Mouse (Mus musculus): Measurements from ENCODE around the gene Rgs10. TPM values are rescaled to one million over a fixed set of nuclear protein-coding genes. Genes with fewer than 3 reads are reported as not detected.

Gene Rgs10
- polyA plus RNA-seq, 1 experiment from 2014 or later = 56.8 TPM

- Histone ChIP-seq H3K4me2 (ENCODE audit: low read depth, low read length) (peak overlapping the region; percentile 97), H3K36me3 (ENCODE audit: control insufficient read depth, insufficient read depth, low read length) (no peaks in the 10 kb centered on the region), H3K4me1 (ENCODE audit: control insufficient read depth, insufficient read depth, low read length) (peaks cover 11% of the 10 kb centered on the region), H3K27me3 (ENCODE audit: control insufficient read depth, insufficient read depth, low read length) (peaks cover 17% of the 10 kb centered on the region), H3K4me3 (ENCODE audit: low read depth, low read length) (peak overlapping the region; percentile 69), H3K27ac (ENCODE audit: low read depth, low read length) (no peak overlapping the region), H3K9me3 (ENCODE audit: control insufficient read depth, low read length) (no peaks in the 10 kb centered on the region), H3K9ac (replicated peaks; ENCODE audit: low read depth, low read length) (no peak overlapping the region)
- whole genome bisulfite sequencing = 43% methylated on average over 6 of the region's 6 CpGs
- ATAC-seq (ENCODE audit: low read depth) = no peak
These were observed 1.9 kb downstream of the Rgs10 start for GRCm38 (mm10) chr7:128416664-128417063.

- Histone ChIP-seq H3K4me3 (ENCODE audit: low read depth, low read length) (no peak overlapping the region), H3K9ac (replicated peaks; ENCODE audit: low read depth, low read length) (no peak overlapping the region), H3K27ac (ENCODE audit: low read depth, low read length) (no peak overlapping the region), H3K4me2 (ENCODE audit: low read depth, low read length) (no peak overlapping the region), H3K4me1 (ENCODE audit: control insufficient read depth, insufficient read depth, low read length) (peaks cover 11% of the 10 kb centered on the region), H3K9me3 (ENCODE audit: control insufficient read depth, low read length) (no peaks in the 10 kb centered on the region), H3K27me3 (ENCODE audit: control insufficient read depth, insufficient read depth, low read length) (peaks cover 9% of the 10 kb centered on the region), H3K36me3 (ENCODE audit: control insufficient read depth, insufficient read depth, low read length) (no peaks in the 10 kb centered on the region)
- no peak for ATAC-seq (ENCODE audit: low read depth)
- WGBS = 20% methylated on average over 8 of the region's 8 CpGs
These were observed 4.1 kb downstream of the Rgs10 start for GRCm38 (mm10) chr7:128414433-128414832.

GRCm38 (mm10) chr7:128412071-128412833, 6.3 kb downstream of the Rgs10 start:
- WGBS = 77% methylated on average over 10 of the region's 10 CpGs
- H3K27ac ChIP-seq (ENCODE audit: low read depth, low read length) = no peak overlapping the region
- no peak overlapping the region for H3K4me2 ChIP-seq (ENCODE audit: low read depth, low read length)
- H3K36me3 ChIP-seq (ENCODE audit: control insufficient read depth, insufficient read depth, low read length) = no peaks in the 10 kb centered on the region
- H3K9me3 ChIP-seq (ENCODE audit: control insufficient read depth, low read length) = no peaks in the 10 kb centered on the region
- H3K27me3 ChIP-seq (ENCODE audit: control insufficient read depth, insufficient read depth, low read length) = peaks cover 6% of the 10 kb centered on the region; the same call in 1 of the 2 replicates
- no peak overlapping the region for H3K9ac ChIP-seq (replicated peaks; ENCODE audit: low read depth, low read length)
- no peak for ATAC-seq (ENCODE audit: low read depth)
- H3K4me1 ChIP-seq (ENCODE audit: control insufficient read depth, insufficient read depth, low read length) = peaks cover under 1% of the 10 kb centered on the region
- H3K4me3 ChIP-seq (ENCODE audit: low read depth, low read length) = no peak overlapping the region

- H3K4me1 ChIP-seq (ENCODE audit: control insufficient read depth, insufficient read depth, low read length) = no peaks in the 10 kb centered on the region
- no peak for ATAC-seq (ENCODE audit: low read depth)
- WGBS = 70% methylated on average over 11 of the region's 11 CpGs
- no peak overlapping the region for H3K9ac ChIP-seq (replicated peaks; ENCODE audit: low read depth, low read length)
- no peaks in the 10 kb centered on the region for H3K27me3 ChIP-seq (ENCODE audit: control insufficient read depth, insufficient read depth, low read length)
- no peak overlapping the region for H3K4me2 ChIP-seq (ENCODE audit: low read depth, low read length)
- no peak overlapping the region for H3K4me3 ChIP-seq (ENCODE audit: low read depth, low read length)
- no peaks in the 10 kb centered on the region for H3K36me3 ChIP-seq (ENCODE audit: control insufficient read depth, insufficient read depth, low read length)
- H3K9me3 ChIP-seq (ENCODE audit: control insufficient read depth, low read length) = no peaks in the 10 kb centered on the region
- no peak overlapping the region for H3K27ac ChIP-seq (ENCODE audit: low read depth, low read length)
These were observed 7.7 kb downstream of the Rgs10 start for GRCm38 (mm10) chr7:128410708-128411413.

GRCm38 (mm10) chr7:128408265-128408664, 10.3 kb downstream of the Rgs10 start:
- H3K27ac ChIP-seq (ENCODE audit: low read depth, low read length) = no peak overlapping the region
- H3K4me3 ChIP-seq (ENCODE audit: low read depth, low read length) = no peak overlapping the region
- WGBS = 89% methylated on average over 5 of the region's 5 CpGs
- no peaks in the 10 kb centered on the region for H3K27me3 ChIP-seq (ENCODE audit: control insufficient read depth, insufficient read depth, low read length)
- no peak overlapping the region for H3K4me2 ChIP-seq (ENCODE audit: low read depth, low read length)
- no peaks in the 10 kb centered on the region for H3K9me3 ChIP-seq (ENCODE audit: control insufficient read depth, low read length)
- no peaks in the 10 kb centered on the region for H3K4me1 ChIP-seq (ENCODE audit: control insufficient read depth, insufficient read depth, low read length)
- no peaks in the 10 kb centered on the region for H3K36me3 ChIP-seq (ENCODE audit: control insufficient read depth, insufficient read depth, low read length)
- H3K9ac ChIP-seq (replicated peaks; ENCODE audit: low read depth, low read length) = no peak overlapping the region
- no peak for ATAC-seq (ENCODE audit: low read depth)

- WGBS = 96% methylated on average over 6 of the region's 6 CpGs
- Histone ChIP-seq H3K27me3 (ENCODE audit: control insufficient read depth, insufficient read depth, low read length) (no peaks in the 10 kb centered on the region), H3K27ac (ENCODE audit: low read depth, low read length) (no peak overlapping the region), H3K36me3 (ENCODE audit: control insufficient read depth, insufficient read depth, low read length) (no peaks in the 10 kb centered on the region), H3K4me3 (ENCODE audit: low read depth, low read length) (no peak overlapping the region), H3K4me1 (ENCODE audit: control insufficient read depth, insufficient read depth, low read length) (no peaks in the 10 kb centered on the region), H3K9me3 (ENCODE audit: control insufficient read depth, low read length) (no peaks in the 10 kb centered on the region), H3K9ac (replicated peaks; ENCODE audit: low read depth, low read length) (no peak overlapping the region), H3K4me2 (ENCODE audit: low read depth, low read length) (no peak overlapping the region)
- ATAC-seq (ENCODE audit: low read depth) = no peak
These were observed 14.6 kb downstream of the Rgs10 start for GRCm38 (mm10) chr7:128403988-128404387.

GRCm38 (mm10) chr7:128403586-128403985, 15.0 kb downstream of the Rgs10 start:
- Histone ChIP-seq H3K27me3 (ENCODE audit: control insufficient read depth, insufficient read depth, low read length) (no peaks in the 10 kb centered on the region), H3K9ac (replicated peaks; ENCODE audit: low read depth, low read length) (no peak overlapping the region), H3K4me3 (ENCODE audit: low read depth, low read length) (no peak overlapping the region), H3K4me2 (ENCODE audit: low read depth, low read length) (no peak overlapping the region), H3K27ac (ENCODE audit: low read depth, low read length) (no peak overlapping the region), H3K36me3 (ENCODE audit: control insufficient read depth, insufficient read depth, low read length) (no peaks in the 10 kb centered on the region), H3K9me3 (ENCODE audit: control insufficient read depth, low read length) (no peaks in the 10 kb centered on the region), H3K4me1 (ENCODE audit: control insufficient read depth, insufficient read depth, low read length) (no peaks in the 10 kb centered on the region)
- WGBS = 85% methylated on average over 6 of the region's 6 CpGs
- ATAC-seq (ENCODE audit: low read depth) = no peak

GRCm38 (mm10) chr7:128403128-128403527, 15.4 kb downstream of the Rgs10 start:
- H3K36me3 ChIP-seq (ENCODE audit: control insufficient read depth, insufficient read depth, low read length) = no peaks in the 10 kb centered on the region
- H3K4me1 ChIP-seq (ENCODE audit: control insufficient read depth, insufficient read depth, low read length) = no peaks in the 10 kb centered on the region
- no peak for ATAC-seq (ENCODE audit: low read depth)
- H3K4me3 ChIP-seq (ENCODE audit: low read depth, low read length) = no peak overlapping the region
- H3K9me3 ChIP-seq (ENCODE audit: control insufficient read depth, low read length) = no peaks in the 10 kb centered on the region
- no peak overlapping the region for H3K9ac ChIP-seq (replicated peaks; ENCODE audit: low read depth, low read length)
- no peak overlapping the region for H3K27ac ChIP-seq (ENCODE audit: low read depth, low read length)
- no peak overlapping the region for H3K4me2 ChIP-seq (ENCODE audit: low read depth, low read length)
- H3K27me3 ChIP-seq (ENCODE audit: control insufficient read depth, insufficient read depth, low read length) = no peaks in the 10 kb centered on the region
- 82% methylated on average over 10 of the region's 10 CpGs for WGBS

GRCm38 (mm10) chr7:128402577-128402976, 16.0 kb downstream of the Rgs10 start:
- Histone ChIP-seq H3K4me3 (ENCODE audit: low read depth, low read length) (no peak overlapping the region), H3K36me3 (ENCODE audit: control insufficient read depth, insufficient read depth, low read length) (no peaks in the 10 kb centered on the region), H3K4me2 (ENCODE audit: low read depth, low read length) (no peak overlapping the region), H3K4me1 (ENCODE audit: control insufficient read depth, insufficient read depth, low read length) (no peaks in the 10 kb centered on the region), H3K27me3 (ENCODE audit: control insufficient read depth, insufficient read depth, low read length) (no peaks in the 10 kb centered on the region), H3K9me3 (ENCODE audit: control insufficient read depth, low read length) (no peaks in the 10 kb centered on the region), H3K9ac (replicated peaks; ENCODE audit: low read depth, low read length) (no peak overlapping the region), H3K27ac (ENCODE audit: low read depth, low read length) (no peak overlapping the region)
- ATAC-seq (ENCODE audit: low read depth) = no peak
- WGBS = 93% methylated on average over 8 of the region's 8 CpGs

All from neural tube, embryonic 14.5 days (tissue).